In genomic region chr8:121152394-121152793, GRCm38 (mm10) we compare ENCODE assay signal across 15 mouse cellular contexts. TPM values are rescaled to one million over a fixed set of nuclear protein-coding genes. Genes with fewer than 3 reads are reported as not detected.
DNase-seq lines count a peak whose midpoint lies in the region; ATAC-seq lines count a peak whose summit lies in the region.
"Had no signal": no experiment of that assay in that cellular context is flagged by ENCODE, and none has a peak within 500 bp of the region (broad histone marks: within the 10 kb centered on the region; RNA-seq: fewer than 3 reads in every experiment).

No protein-coding gene starts in this region.

- peak overlapping the region; percentile 22 for H3K4me2 ChIP-seq in heart, embryonic 11.5 days
- H3K4me2 ChIP-seq in lung, embryonic 15.5 days: no peak overlapping the region
- H3K4me2 ChIP-seq in hindbrain, embryonic 11.5 days (replicated peaks; ENCODE audit: low read depth, low read length): no peak overlapping the region
- H3K4me2 ChIP-seq: forebrain, embryonic 12.5 days; hindbrain, embryonic 12.5 days; liver, embryonic 12.5 days; midbrain, embryonic 12.5 days; neural tube, embryonic 12.5 days had no signal

- no peak overlapping the region for H3K4me3 ChIP-seq in heart, embryonic 11.5 days (ENCODE audit: low read depth, low read length)
- no peak overlapping the region for H3K4me3 ChIP-seq in lung, embryonic 15.5 days
- H3K4me3 ChIP-seq in hindbrain, embryonic 11.5 days (ENCODE audit: low read depth, low read length): no peak overlapping the region
- H3K4me3 ChIP-seq: forebrain, embryonic 12.5 days; hindbrain, embryonic 12.5 days; liver, embryonic 12.5 days; midbrain, embryonic 12.5 days; neural tube, embryonic 12.5 days had no signal

- ATAC-seq in heart, embryonic 11.5 days (replicated peaks; ENCODE audit: insufficient number of reproducible peaks, low FRiP score, low TSS enrichment): no peak
- peak; percentile 75 for ATAC-seq in lung, embryonic 15.5 days (ENCODE audit: borderline replicate concordance, extremely low read depth, low FRiP score, low TSS enrichment)
- no peak for ATAC-seq in hindbrain, embryonic 11.5 days (ENCODE audit: low FRiP score)
- ATAC-seq: liver, embryonic 12.5 days had no signal

- H3K27me3 ChIP-seq in heart, embryonic 11.5 days (ENCODE audit: control insufficient read depth, insufficient read depth, low read length): 0 out of 2 replicates have a peak, but pooled peaks cover 3% of the 10 kb centered on the region
- peaks cover 10% of the 10 kb centered on the region for H3K27me3 ChIP-seq in lung, embryonic 15.5 days
- no peaks in the 10 kb centered on the region for H3K27me3 ChIP-seq in hindbrain, embryonic 11.5 days (ENCODE audit: control insufficient read depth, insufficient read depth, low read length)

- H3K36me3 ChIP-seq in heart, embryonic 11.5 days (ENCODE audit: control insufficient read depth, insufficient read depth, low read length): no peaks in the 10 kb centered on the region
- no peaks in the 10 kb centered on the region for H3K36me3 ChIP-seq in lung, embryonic 15.5 days
- no peaks in the 10 kb centered on the region for H3K36me3 ChIP-seq in hindbrain, embryonic 11.5 days (ENCODE audit: control insufficient read depth, insufficient read depth, low read length)
- H3K36me3 ChIP-seq: forebrain, embryonic 12.5 days; hindbrain, embryonic 12.5 days; liver, embryonic 12.5 days; midbrain, embryonic 12.5 days; neural tube, embryonic 12.5 days had no signal

- DNase-seq in adrenal gland, postnatal 14 days: peak; percentile 25
- DNase-seq in adrenal gland, adult 8-10 months: no peak
- DNase-seq in 3134 (ENCODE audit: extremely low read depth, insufficient read length, low spot score): peak; percentile 32
- DNase-seq in testis, postnatal 10 days (ENCODE audit: low spot score): no peak
- DNase-seq in thymus, adult 18-20 months: no peak
- no peak for DNase-seq in hindbrain, embryonic 11.5 days (ENCODE audit: low spot score)
- DNase-seq: cerebellum, adult 18-20 months; kidney, adult 11 months had no signal

- no peak overlapping the region for H3K9ac ChIP-seq in heart, embryonic 11.5 days (ENCODE audit: low read depth, low read length)
- H3K9ac ChIP-seq in lung, embryonic 15.5 days: no peak overlapping the region
- H3K9ac ChIP-seq in hindbrain, embryonic 11.5 days (ENCODE audit: low read depth, low read length): no peak overlapping the region
- H3K9ac ChIP-seq: forebrain, embryonic 12.5 days; hindbrain, embryonic 12.5 days; liver, embryonic 12.5 days; midbrain, embryonic 12.5 days; neural tube, embryonic 12.5 days had no signal

- WGBS in heart, embryonic 11.5 days (ENCODE audit: insufficient replicate concordance): 30% methylated on average over 12 of the region's 12 CpGs
- WGBS in lung, embryonic 15.5 days: 26% methylated on average over 12 of the region's 12 CpGs
- WGBS in hindbrain, embryonic 11.5 days: 63% methylated on average over 12 of the region's 12 CpGs

- peaks cover 9% of the 10 kb centered on the region for H3K4me1 ChIP-seq in heart, embryonic 11.5 days (ENCODE audit: control insufficient read depth, insufficient read depth, low read length)
- H3K4me1 ChIP-seq in lung, embryonic 15.5 days: 0 out of 2 replicates have a peak, but pooled peaks cover 9% of the 10 kb centered on the region
- H3K4me1 ChIP-seq in hindbrain, embryonic 11.5 days (replicated peaks; ENCODE audit: control insufficient read depth, insufficient read depth, low read length): no peaks in the 10 kb centered on the region
- H3K4me1 ChIP-seq: forebrain, embryonic 12.5 days; liver, embryonic 12.5 days; midbrain, embryonic 12.5 days had no signal

- no peaks in the 10 kb centered on the region for H3K9me3 ChIP-seq in heart, embryonic 11.5 days (replicated peaks; ENCODE audit: control insufficient read depth, low read length)
- no peaks in the 10 kb centered on the region for H3K9me3 ChIP-seq in lung, embryonic 15.5 days
- no peaks in the 10 kb centered on the region for H3K9me3 ChIP-seq in hindbrain, embryonic 11.5 days (ENCODE audit: control insufficient read depth, low read length)
- H3K9me3 ChIP-seq: forebrain, embryonic 12.5 days; hindbrain, embryonic 12.5 days; liver, embryonic 12.5 days; midbrain, embryonic 12.5 days; neural tube, embryonic 12.5 days had no signal

- no peak overlapping the region for H3K27ac ChIP-seq in heart, embryonic 11.5 days (ENCODE audit: low read depth, low read length)
- 0 out of 2 replicates have a peak overlapping the region, but pooled peaks have one; percentile 21 for H3K27ac ChIP-seq in lung, embryonic 15.5 days
- no peak overlapping the region for H3K27ac ChIP-seq in hindbrain, embryonic 11.5 days (ENCODE audit: low read depth, low read length)
- H3K27ac ChIP-seq: forebrain, embryonic 12.5 days; hindbrain, embryonic 12.5 days; liver, embryonic 12.5 days; midbrain, embryonic 12.5 days; neural tube, embryonic 12.5 days had no signal

RNA-seq across cellular contexts. Expression of gene Foxl1, which starts 24.7 kb away (rescaled TPM):
- 0.41 TPM in 1 of 2 replicates, not detected in the other for total RNA-seq in adrenal gland, postnatal 14 days (2021)
- total RNA-seq in adrenal gland, adult 8-10 months (2022): under 1 TPM; 0.24 to 0.78 (median 0.54) TPM
- polyA plus RNA-seq in heart, embryonic 11.5 days (2014; fragmentation: Nextera tagmentation; extraction: Ambion mirVana): 0.69 and 1.2 TPM in 2 replicates
- polyA plus RNA-seq in lung, embryonic 15.5 days (2015; fragmentation: Nextera tagmentation; extraction: Ambion mirVana): 6.8 and 8.5 TPM in 2 replicates
- polyA plus RNA-seq in hindbrain, embryonic 11.5 days (2014; fragmentation: Nextera tagmentation; extraction: Ambion mirVana): 0.73 and 1.9 TPM in 2 replicates

RNA-seq across cellular contexts. Expression of gene Foxc2, which starts 36.4 kb away (rescaled TPM):
- total RNA-seq in adrenal gland, postnatal 14 days (2021): 4.6 and 5.1 TPM in 2 replicates
- total RNA-seq in adrenal gland, adult 8-10 months (2022): 1 to 10 TPM; 3.9 to 5.9 (median 5.1) TPM
- polyA plus RNA-seq in heart, embryonic 11.5 days (2014; fragmentation: Nextera tagmentation; extraction: Ambion mirVana): 12.7 and 14.1 TPM in 2 replicates
- polyA plus RNA-seq in lung, embryonic 15.5 days (2015; fragmentation: Nextera tagmentation; extraction: Ambion mirVana): 2.1 and 2.3 TPM in 2 replicates
- 6.8 and 8.0 TPM in 2 replicates for polyA plus RNA-seq in hindbrain, embryonic 11.5 days (2014; fragmentation: Nextera tagmentation; extraction: Ambion mirVana)

RNA-seq across cellular contexts. Expression of gene Mthfsd, which starts 44.2 kb away (rescaled TPM):
- 28.6 and 38.1 TPM in 2 replicates for total RNA-seq in adrenal gland, postnatal 14 days (2021)
- total RNA-seq in adrenal gland, adult 8-10 months (2022): 10 to 100 TPM; 35.0 to 59.1 (median 47.1) TPM
- 45.1 and 46.2 TPM in 2 replicates for polyA plus RNA-seq in heart, embryonic 11.5 days (2014; fragmentation: Nextera tagmentation; extraction: Ambion mirVana)
- 60.2 and 60.8 TPM in 2 replicates for polyA plus RNA-seq in lung, embryonic 15.5 days (2015; fragmentation: Nextera tagmentation; extraction: Ambion mirVana)
- 53.5 and 56.1 TPM in 2 replicates for polyA plus RNA-seq in hindbrain, embryonic 11.5 days (2014; fragmentation: Nextera tagmentation; extraction: Ambion mirVana)

Comparison
In these comparisons a context has a peak if more than half of its experiments do, and no peak if none do; other contexts are left out.
1. DNase-seq: peak in adrenal gland, postnatal 14 days (single experiment) and 3134 (single experiment); none in adrenal gland, adult 8-10 months (single experiment), testis, postnatal 10 days (single experiment), thymus, adult 18-20 months (0 of 2) and hindbrain, embryonic 11.5 days (single experiment).